Mouse (Mus musculus): ENCODE measurements around the gene Sh2d5. TPM values are rescaled to one million over a fixed set of nuclear protein-coding genes. Genes with fewer than 3 reads are reported as not detected.

Sh2d5 gene
- polyA plus RNA-seq, 1 experiment from 2014 or later = 0.20 TPM

DNA sequence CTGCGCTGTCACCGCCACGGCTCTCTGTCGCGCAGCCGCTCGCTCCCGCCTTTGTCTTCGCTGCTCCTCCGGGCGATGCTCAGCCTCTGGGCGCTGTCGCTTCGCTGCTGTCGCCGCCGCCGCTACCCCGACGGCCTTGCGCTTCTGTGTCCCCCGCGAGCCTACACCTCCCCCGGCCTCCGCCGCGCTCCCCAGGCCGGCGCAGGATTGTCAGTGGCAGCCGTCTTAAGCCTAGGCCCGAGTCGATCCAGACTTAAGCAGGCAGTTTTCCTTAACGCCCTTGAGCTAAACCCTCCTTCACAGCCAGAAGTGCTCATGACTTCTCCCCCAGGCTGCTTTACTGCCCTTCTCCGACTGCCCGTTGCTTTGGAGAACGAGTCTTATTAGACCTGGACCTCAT, 32.8 kb upstream of the Sh2d5 start:
- Histone ChIP-seq H3K9ac (ENCODE audit: low read length) (peak overlapping the region; percentile 94), H3K27ac (ENCODE audit: low read length) (peak overlapping the region; percentile 83), H3K27me3 (ENCODE audit: control insufficient read depth, insufficient read depth, low read depth, low read length) (no peaks in the 10 kb centered on the region), H3K9me3 (ENCODE audit: control insufficient read depth, low read length) (no peaks in the 10 kb centered on the region), H3K4me3 (ENCODE audit: low read length) (peak overlapping the region; percentile 83), H3K4me2 (ENCODE audit: low read depth, low read length) (peak overlapping the region; percentile 88), H3K36me3 (ENCODE audit: control insufficient read depth, insufficient read depth, low read length) (peaks cover 5% of the 10 kb centered on the region), H3K4me1 (replicated peaks; ENCODE audit: control insufficient read depth, insufficient read depth, low read length) (peaks cover 24% of the 10 kb centered on the region)
- under 1% methylated on average over 36 of the region's 36 CpGs for WGBS
- peak; percentile 7 for ATAC-seq (ENCODE audit: low read depth)

GRCm38 (mm10) chr4:138217951-138218685, 32.1 kb upstream of the Sh2d5 start:
- H3K27me3 ChIP-seq (ENCODE audit: control insufficient read depth, insufficient read depth, low read depth, low read length) = no peaks in the 10 kb centered on the region
- H3K9me3 ChIP-seq (ENCODE audit: control insufficient read depth, low read length) = no peaks in the 10 kb centered on the region
- WGBS = 67% methylated on average over 11 of the region's 11 CpGs
- peaks cover 24% of the 10 kb centered on the region for H3K4me1 ChIP-seq (replicated peaks; ENCODE audit: control insufficient read depth, insufficient read depth, low read length)
- H3K4me3 ChIP-seq (ENCODE audit: low read length) = peak overlapping the region; percentile 83
- H3K27ac ChIP-seq (ENCODE audit: low read length) = peak overlapping the region; percentile 83; the same call in 1 of the 2 replicates
- no peak for ATAC-seq (ENCODE audit: low read depth)
- peak overlapping the region; percentile 94 for H3K9ac ChIP-seq (ENCODE audit: low read length)
- peak overlapping the region; percentile 88 for H3K4me2 ChIP-seq (ENCODE audit: low read depth, low read length)
- peaks cover 8% of the 10 kb centered on the region for H3K36me3 ChIP-seq (ENCODE audit: control insufficient read depth, insufficient read depth, low read length)

DNA sequence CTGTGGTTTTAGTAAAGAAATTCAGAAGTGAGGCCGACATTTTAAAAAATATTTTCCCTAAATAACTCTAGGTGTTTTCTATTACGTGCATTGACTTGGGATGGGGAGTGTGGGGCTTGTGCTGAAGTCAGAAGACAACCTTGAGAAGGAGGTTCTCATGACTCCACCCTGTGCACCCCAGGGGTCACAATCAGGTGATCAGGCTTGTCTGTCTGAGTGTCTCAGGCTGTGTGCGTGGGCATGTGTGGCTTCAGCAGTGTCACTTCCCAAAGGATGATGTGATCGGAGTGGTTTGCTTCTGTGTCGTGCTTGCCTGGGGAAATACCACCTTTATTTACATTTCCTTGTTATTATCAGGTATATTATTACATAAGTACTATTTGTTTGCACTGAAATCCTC, 30.9 kb upstream of the Sh2d5 start:
- Histone ChIP-seq H3K9me3 (ENCODE audit: control insufficient read depth, low read length) (no peaks in the 10 kb centered on the region), H3K27ac (ENCODE audit: low read length) (no peak overlapping the region), H3K9ac (ENCODE audit: low read length) (peak overlapping the region; percentile 18; the same call in 1 of the 2 replicates), H3K36me3 (ENCODE audit: control insufficient read depth, insufficient read depth, low read length) (peaks cover 17% of the 10 kb centered on the region), H3K4me3 (ENCODE audit: low read length) (no peak overlapping the region), H3K4me1 (replicated peaks; ENCODE audit: control insufficient read depth, insufficient read depth, low read length) (peaks cover 24% of the 10 kb centered on the region), H3K27me3 (ENCODE audit: control insufficient read depth, insufficient read depth, low read depth, low read length) (no peaks in the 10 kb centered on the region), H3K4me2 (ENCODE audit: low read depth, low read length) (no peak overlapping the region)
- WGBS = 77% methylated on average over 5 of the region's 5 CpGs
- no peak for ATAC-seq (ENCODE audit: low read depth)

DNA sequence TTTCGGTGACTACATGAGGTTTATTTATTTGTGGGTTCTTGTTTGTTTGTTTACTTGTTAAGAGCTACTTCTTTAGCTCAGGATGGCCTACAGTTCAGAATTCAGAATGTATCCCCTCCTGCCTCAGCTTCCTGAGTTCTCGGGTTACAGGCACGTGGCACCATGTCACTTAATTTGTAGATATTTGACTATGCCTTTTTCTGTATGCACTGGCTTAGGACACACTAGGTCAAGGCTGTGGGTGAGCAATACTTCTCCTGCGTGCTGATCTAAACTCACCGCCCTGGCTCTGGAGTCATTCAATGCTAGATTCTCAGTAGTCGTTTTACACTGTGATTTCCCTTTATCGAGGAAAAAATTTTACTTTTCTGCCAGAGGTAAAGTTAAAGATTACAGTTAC, 29.4 kb upstream of the Sh2d5 start:
- Histone ChIP-seq H3K36me3 (ENCODE audit: control insufficient read depth, insufficient read depth, low read length) (peaks cover 24% of the 10 kb centered on the region), H3K27me3 (ENCODE audit: control insufficient read depth, insufficient read depth, low read depth, low read length) (no peaks in the 10 kb centered on the region), H3K27ac (ENCODE audit: low read length) (no peak overlapping the region), H3K4me2 (ENCODE audit: low read depth, low read length) (no peak overlapping the region), H3K4me3 (ENCODE audit: low read length) (no peak overlapping the region), H3K9ac (ENCODE audit: low read length) (no peak overlapping the region), H3K4me1 (replicated peaks; ENCODE audit: control insufficient read depth, insufficient read depth, low read length) (peaks cover 20% of the 10 kb centered on the region), H3K9me3 (ENCODE audit: control insufficient read depth, low read length) (no peaks in the 10 kb centered on the region)
- 70% methylated on average over 7 of the region's 7 CpGs for WGBS
- ATAC-seq (ENCODE audit: low read depth) = no peak

GRCm38 (mm10) chr4:138221406-138221805, 28.8 kb upstream of the Sh2d5 start:
- H3K4me3 ChIP-seq (ENCODE audit: low read length) = no peak overlapping the region
- H3K27me3 ChIP-seq (ENCODE audit: control insufficient read depth, insufficient read depth, low read depth, low read length) = no peaks in the 10 kb centered on the region
- H3K4me1 ChIP-seq (replicated peaks; ENCODE audit: control insufficient read depth, insufficient read depth, low read length) = peaks cover 18% of the 10 kb centered on the region
- no peak overlapping the region for H3K4me2 ChIP-seq (ENCODE audit: low read depth, low read length)
- no peak overlapping the region for H3K9ac ChIP-seq (ENCODE audit: low read length)
- no peaks in the 10 kb centered on the region for H3K9me3 ChIP-seq (ENCODE audit: control insufficient read depth, low read length)
- H3K36me3 ChIP-seq (ENCODE audit: control insufficient read depth, insufficient read depth, low read length) = peaks cover 29% of the 10 kb centered on the region
- 73% methylated on average over 5 of the region's 5 CpGs for WGBS
- H3K27ac ChIP-seq (ENCODE audit: low read length) = no peak overlapping the region
- ATAC-seq (ENCODE audit: low read depth) = no peak

- Histone ChIP-seq H3K36me3 (ENCODE audit: control insufficient read depth, insufficient read depth, low read length) (peaks cover 36% of the 10 kb centered on the region), H3K4me2 (ENCODE audit: low read depth, low read length) (no peak overlapping the region), H3K4me1 (replicated peaks; ENCODE audit: control insufficient read depth, insufficient read depth, low read length) (peaks cover 18% of the 10 kb centered on the region), H3K9me3 (ENCODE audit: control insufficient read depth, low read length) (no peaks in the 10 kb centered on the region), H3K9ac (ENCODE audit: low read length) (no peak overlapping the region), H3K4me3 (ENCODE audit: low read length) (no peak overlapping the region), H3K27ac (ENCODE audit: low read length) (no peak overlapping the region), H3K27me3 (ENCODE audit: control insufficient read depth, insufficient read depth, low read depth, low read length) (no peaks in the 10 kb centered on the region)
- ATAC-seq (ENCODE audit: low read depth) = no peak
- WGBS = 80% methylated on average over 5 of the region's 5 CpGs
Measured at GRCm38 (mm10) chr4:138222396-138222795, 27.8 kb upstream of the Sh2d5 start.

GRCm38 (mm10) chr4:138223623-138224022, 26.6 kb upstream of the Sh2d5 start:
- WGBS = 79% methylated on average over 10 of the region's 10 CpGs

GRCm38 (mm10) chr4:138246756-138247665, 3.2 kb upstream of the Sh2d5 start:
- peaks cover 18% of the 10 kb centered on the region for H3K4me1 ChIP-seq (replicated peaks; ENCODE audit: control insufficient read depth, insufficient read depth, low read length)
- no peak overlapping the region for H3K9ac ChIP-seq (ENCODE audit: low read length)
- no peak overlapping the region for H3K4me3 ChIP-seq (ENCODE audit: low read length)
- H3K9me3 ChIP-seq (ENCODE audit: control insufficient read depth, low read length) = no peaks in the 10 kb centered on the region
- H3K27ac ChIP-seq (ENCODE audit: low read length) = no peak overlapping the region
- WGBS = 64% methylated on average over 27 of the region's 27 CpGs
- no peak for ATAC-seq (ENCODE audit: low read depth)
- no peak overlapping the region for H3K4me2 ChIP-seq (ENCODE audit: low read depth, low read length)
- H3K27me3 ChIP-seq (ENCODE audit: control insufficient read depth, insufficient read depth, low read depth, low read length) = peaks cover 12% of the 10 kb centered on the region
- H3K36me3 ChIP-seq (ENCODE audit: control insufficient read depth, insufficient read depth, low read length) = peaks cover 38% of the 10 kb centered on the region

More at GRCm38 (mm10) chr4:138223623-138224022, 26.6 kb upstream of the Sh2d5 start:
- no peaks in the 10 kb centered on the region for H3K27me3 ChIP-seq (ENCODE audit: control insufficient read depth, insufficient read depth, low read depth, low read length)
- no peak overlapping the region for H3K9ac ChIP-seq (ENCODE audit: low read length)
- no peaks in the 10 kb centered on the region for H3K9me3 ChIP-seq (ENCODE audit: control insufficient read depth, low read length)
- H3K4me3 ChIP-seq (ENCODE audit: low read length) = no peak overlapping the region
- H3K4me2 ChIP-seq (ENCODE audit: low read depth, low read length) = no peak overlapping the region
- H3K36me3 ChIP-seq (ENCODE audit: control insufficient read depth, insufficient read depth, low read length) = peaks cover 48% of the 10 kb centered on the region
- no peak for ATAC-seq (ENCODE audit: low read depth)
- H3K4me1 ChIP-seq (replicated peaks; ENCODE audit: control insufficient read depth, insufficient read depth, low read length) = peaks cover 11% of the 10 kb centered on the region
- H3K27ac ChIP-seq (ENCODE audit: low read length) = no peak overlapping the region

DNA sequence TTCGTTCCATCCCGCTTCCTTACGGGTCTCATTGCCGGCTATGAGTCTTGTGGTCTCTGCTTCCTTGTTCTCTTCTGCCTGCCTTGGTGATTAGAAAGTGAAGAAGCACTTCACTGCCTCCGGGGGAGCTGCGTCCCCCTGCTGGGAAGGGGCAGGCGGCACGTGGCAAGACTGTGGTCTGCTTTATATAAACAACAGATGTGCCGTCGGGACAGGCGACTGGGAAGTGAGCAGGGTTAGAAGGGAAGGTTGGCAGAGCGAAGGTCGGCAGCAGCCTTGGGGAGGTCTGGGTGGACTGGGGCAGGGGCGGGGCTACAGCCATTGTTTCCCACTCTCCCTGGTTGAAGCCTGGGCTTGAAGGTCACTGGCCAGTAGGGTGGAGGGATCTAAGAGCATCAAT, 1.6 kb downstream of the Sh2d5 start:
- Histone ChIP-seq H3K4me3 (ENCODE audit: low read length) (peak overlapping the region; percentile 19; the same call in 1 of the 2 replicates), H3K27me3 (ENCODE audit: control insufficient read depth, insufficient read depth, low read depth, low read length) (peaks cover 12% of the 10 kb centered on the region), H3K4me1 (replicated peaks; ENCODE audit: control insufficient read depth, insufficient read depth, low read length) (peaks cover 22% of the 10 kb centered on the region), H3K27ac (ENCODE audit: low read length) (no peak overlapping the region), H3K9me3 (ENCODE audit: control insufficient read depth, low read length) (no peaks in the 10 kb centered on the region), H3K36me3 (ENCODE audit: control insufficient read depth, insufficient read depth, low read length) (peaks cover 9% of the 10 kb centered on the region), H3K9ac (ENCODE audit: low read length) (no peak overlapping the region), H3K4me2 (ENCODE audit: low read depth, low read length) (peak overlapping the region; percentile 43)
- WGBS = under 1% methylated on average over 14 of the region's 14 CpGs
- peak; percentile 48 for ATAC-seq (ENCODE audit: low read depth)
